Mouse (Mus musculus) bone marrow macrophage, adult 2 months (primary cell): ENCODE results near the gene Slc30a7.

Experiments
- CTCF ChIP-seq: IDR thresholded peaks from 2 replicates; pipeline ENCODE4 v1.5.1; 2012; ENCODE audit warnings: low read depth, mild to moderate bottlenecking, low read length, moderate library complexity
- POLR2A ChIP-seq: IDR thresholded peaks from 2 replicates; pipeline ENCODE4 v1.6.1; 2012; ENCODE audit warnings: mild to moderate bottlenecking, low read depth, low read length, borderline replicate concordance

DNA sequence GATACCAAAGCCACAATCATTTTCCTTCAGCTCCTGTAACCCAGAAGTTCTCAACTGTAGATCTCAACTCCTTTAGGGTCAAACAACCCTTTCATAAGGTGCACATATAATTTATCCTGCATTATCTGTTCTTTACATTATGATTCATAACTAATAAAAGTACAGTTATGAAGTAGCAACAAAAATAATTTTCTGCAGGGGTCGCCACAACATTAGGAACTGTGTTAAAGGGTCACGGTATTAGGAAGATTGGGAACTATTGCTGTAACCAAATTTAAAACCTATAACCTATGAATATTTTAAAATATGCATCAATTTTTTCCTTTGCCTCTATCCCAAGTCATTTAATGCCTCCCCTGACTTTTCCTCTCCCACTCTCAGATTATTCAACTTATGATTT is 38.8 kb upstream of the Slc30a7 start:
- TF ChIP-seq CTCF, result no peak
- no peak for TF ChIP-seq POLR2A
